Mouse (Mus musculus): ENCODE data around the gene Tmem254a. TPM values are rescaled to one million over a fixed set of nuclear protein-coding genes. Genes with fewer than 3 reads are reported as not detected.
"Not testable (repeated sequence)": the region's sequence is repeated elsewhere in the genome, so short reads cannot be mapped to it uniquely, and the experiment has no call there.

The Tmem254a gene
- polyA plus RNA-seq, 1 experiment from 2014 or later, result 1.7 TPM

- H3K36me3 ChIP-seq; H3K27ac ChIP-seq; H3K4me3 ChIP-seq (replicated peaks); H3K9me3 ChIP-seq; H3K27me3 ChIP-seq; H3K4me1 ChIP-seq (replicated peaks); ATAC-seq (ENCODE audit: insufficient number of reproducible peaks, insufficient read depth, low FRiP score, low TSS enrichment, low read depth); H3K9ac ChIP-seq (replicated peaks); H3K4me2 ChIP-seq: not testable (repeated sequence)
- WGBS, result no CpG with 5 or more reads among the region's 3 CpGs
Measured at GRCm38 (mm10) chr14:25894566-25894965, 32.9 kb downstream of the Tmem254a start.

GRCm38 (mm10) chr14:25885886-25886285, 41.6 kb downstream of the Tmem254a start:
- not testable (repeated sequence) for H3K4me3 ChIP-seq (replicated peaks); H3K27ac ChIP-seq; H3K9me3 ChIP-seq; H3K36me3 ChIP-seq; H3K27me3 ChIP-seq; H3K9ac ChIP-seq (replicated peaks); ATAC-seq (ENCODE audit: insufficient number of reproducible peaks, insufficient read depth, low FRiP score, low TSS enrichment, low read depth); H3K4me2 ChIP-seq; H3K4me1 ChIP-seq (replicated peaks)
- no CpG with 5 or more reads among the region's 12 CpGs for WGBS

GRCm38 (mm10) chr14:25881769-25882168, 45.7 kb downstream of the Tmem254a start:
- H3K4me3 ChIP-seq (replicated peaks); ATAC-seq (ENCODE audit: insufficient number of reproducible peaks, insufficient read depth, low FRiP score, low TSS enrichment, low read depth); H3K9ac ChIP-seq (replicated peaks); H3K4me2 ChIP-seq; H3K9me3 ChIP-seq; H3K4me1 ChIP-seq (replicated peaks); H3K36me3 ChIP-seq; H3K27me3 ChIP-seq; H3K27ac ChIP-seq: not testable (repeated sequence)
- no CpG with 5 or more reads among the region's 9 CpGs for WGBS

GRCm38 (mm10) chr14:25876640-25877039, 50.8 kb downstream of the Tmem254a start:
- H3K27me3 ChIP-seq; ATAC-seq (ENCODE audit: insufficient number of reproducible peaks, insufficient read depth, low FRiP score, low TSS enrichment, low read depth); H3K9ac ChIP-seq (replicated peaks); H3K4me3 ChIP-seq (replicated peaks); H3K4me2 ChIP-seq; H3K36me3 ChIP-seq; H3K4me1 ChIP-seq (replicated peaks); H3K9me3 ChIP-seq; H3K27ac ChIP-seq: not testable (repeated sequence)
- WGBS, result no CpG with 5 or more reads among the region's 7 CpGs

Other genes with a start within 250 kb of the Tmem254a start
- 29.2 and 32.9 TPM in 2 replicates for gene Ppif, start 233.5 kb downstream of the Tmem254a start, polyA plus RNA-seq (2016; fragmentation: Nextera tagmentation; extraction: Ambion mirVana)
- 28.6 and 32.6 TPM in 2 replicates for gene Zcchc24, start 158.6 kb downstream of the Tmem254a start, polyA plus RNA-seq (2016; fragmentation: Nextera tagmentation; extraction: Ambion mirVana)
- gene Anxa11, start 85.5 kb downstream of the Tmem254a start, polyA plus RNA-seq (2016; fragmentation: Nextera tagmentation; extraction: Ambion mirVana), result 6.2 and 7.0 TPM in 2 replicates
- gene Plac9a, start 24.6 kb downstream of the Tmem254a start, polyA plus RNA-seq (2016; fragmentation: Nextera tagmentation; extraction: Ambion mirVana), result not detected in 2 replicates
- gene Cphx1, start 10.6 kb upstream of the Tmem254a start, polyA plus RNA-seq (2016; fragmentation: Nextera tagmentation; extraction: Ambion mirVana), result not detected in 2 replicates
- gene Duxbl1, start 50.9 kb upstream of the Tmem254a start, polyA plus RNA-seq (2016; fragmentation: Nextera tagmentation; extraction: Ambion mirVana), result 2.7 and 3.3 TPM in 2 replicates
- gene Gm9780, start 115.0 kb upstream of the Tmem254a start, polyA plus RNA-seq (2016; fragmentation: Nextera tagmentation; extraction: Ambion mirVana), result 1.7 TPM in 1 of 2 replicates, not detected in the other
- gene Tmem254c, start 139.7 kb upstream of the Tmem254a start, polyA plus RNA-seq (2016; fragmentation: Nextera tagmentation; extraction: Ambion mirVana), result 21.7 and 22.1 TPM in 2 replicates
- not detected in 2 replicates for gene Cphx2, start 153.8 kb upstream of the Tmem254a start, polyA plus RNA-seq (2016; fragmentation: Nextera tagmentation; extraction: Ambion mirVana)
- gene Cphx3, start 154.6 kb upstream of the Tmem254a start, polyA plus RNA-seq (2016; fragmentation: Nextera tagmentation; extraction: Ambion mirVana), result not detected in 2 replicates
- gene Duxbl2, start 190.7 kb upstream of the Tmem254a start, polyA plus RNA-seq (2016; fragmentation: Nextera tagmentation; extraction: Ambion mirVana), result 3.9 TPM in 1 of 2 replicates, not detected in the other

Data from limb, embryonic 12.5 days (tissue).